Mouse (Mus musculus) gastrocnemius, adult 18-20 months (tissue): ENCODE measurements at regions not wholly inside any gene's neighbourhood (a gene's known extent, or its start where the extent isn't known, plus 50 kb on each side); places are given as distances from the start of the nearest gene placed in this dataset.

Experiments used
- DNase-seq: peaks from one replicate; pipeline ENCODE4 v3.0.0; 2021; ENCODE audit warnings: low spot score

DNA sequence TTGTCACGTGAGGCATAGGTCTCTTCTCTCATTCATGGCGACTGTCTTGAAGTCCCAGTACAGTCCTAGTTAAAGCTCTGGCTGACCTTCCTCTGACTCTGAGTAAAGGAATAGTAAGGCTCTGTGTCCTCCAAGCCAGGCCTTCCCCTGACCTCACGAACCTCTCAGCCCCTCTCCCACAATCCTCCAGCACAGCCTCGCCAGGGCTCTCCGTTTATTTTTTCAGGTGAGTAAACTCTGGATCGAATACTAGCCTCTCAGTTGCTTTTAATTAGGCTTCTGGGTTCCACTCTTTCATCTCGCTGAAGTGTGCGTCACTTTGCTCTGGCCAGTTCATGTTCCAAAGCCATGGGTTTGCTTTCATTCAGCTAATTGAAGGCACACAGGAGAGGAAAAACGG is 133.8 kb downstream of the Mylk4 start:
- DNase-seq = no peak

DNA sequence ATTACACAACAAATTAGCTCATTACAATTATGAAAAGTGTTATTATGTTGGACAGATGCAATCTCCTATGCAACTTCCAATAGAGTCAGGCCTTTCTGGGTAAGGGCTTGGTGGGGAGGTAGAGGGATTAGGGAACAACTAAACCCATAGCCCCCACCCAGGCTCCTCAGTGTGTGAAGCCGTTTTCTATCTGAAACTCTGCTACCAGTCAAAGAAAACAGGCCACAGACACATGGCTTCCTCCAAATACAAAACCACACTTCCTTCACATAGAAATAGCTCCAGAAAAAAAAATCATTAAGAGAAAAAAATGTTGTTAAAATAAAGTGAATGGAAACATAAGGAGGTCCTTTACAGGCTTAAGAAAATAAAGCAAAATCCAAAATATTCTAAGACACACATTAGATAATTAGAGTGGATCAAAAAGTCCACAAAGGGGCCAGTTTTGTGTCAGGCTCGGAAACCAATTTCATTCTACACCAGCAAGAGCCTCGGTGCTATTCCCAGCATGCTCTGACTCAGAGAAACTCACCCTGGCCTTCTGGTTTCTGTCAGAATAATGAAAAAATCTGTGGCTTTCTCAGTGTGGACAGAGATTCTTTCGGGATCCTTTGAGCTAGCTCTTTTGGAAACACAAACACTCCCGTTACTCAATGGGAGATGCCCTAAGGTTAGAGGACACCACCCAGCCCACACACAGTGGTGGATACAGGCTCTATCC is 140.6 kb downstream of the Mylk4 start:
- DNase-seq = no peak

DNA sequence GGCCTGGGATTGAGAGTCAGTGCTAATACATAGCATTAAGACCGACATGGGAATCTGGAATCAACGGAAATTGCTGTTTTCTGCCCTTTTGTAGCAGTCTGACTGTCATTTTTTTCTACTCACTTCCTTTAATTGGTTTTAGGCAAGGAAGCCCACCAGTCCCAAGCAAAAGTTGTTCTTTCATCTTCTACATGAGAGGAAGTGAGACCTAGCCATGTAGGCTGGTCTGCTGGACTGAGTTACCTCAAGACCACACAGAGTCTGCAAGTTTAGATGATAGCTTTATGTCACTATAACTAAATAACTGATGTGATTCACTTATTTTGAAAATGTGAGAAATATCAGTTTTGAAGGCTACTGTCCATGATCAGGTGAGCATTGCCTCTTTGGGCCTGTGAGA is 142.8 kb downstream of the Mylk4 start:
- no peak for DNase-seq

DNA sequence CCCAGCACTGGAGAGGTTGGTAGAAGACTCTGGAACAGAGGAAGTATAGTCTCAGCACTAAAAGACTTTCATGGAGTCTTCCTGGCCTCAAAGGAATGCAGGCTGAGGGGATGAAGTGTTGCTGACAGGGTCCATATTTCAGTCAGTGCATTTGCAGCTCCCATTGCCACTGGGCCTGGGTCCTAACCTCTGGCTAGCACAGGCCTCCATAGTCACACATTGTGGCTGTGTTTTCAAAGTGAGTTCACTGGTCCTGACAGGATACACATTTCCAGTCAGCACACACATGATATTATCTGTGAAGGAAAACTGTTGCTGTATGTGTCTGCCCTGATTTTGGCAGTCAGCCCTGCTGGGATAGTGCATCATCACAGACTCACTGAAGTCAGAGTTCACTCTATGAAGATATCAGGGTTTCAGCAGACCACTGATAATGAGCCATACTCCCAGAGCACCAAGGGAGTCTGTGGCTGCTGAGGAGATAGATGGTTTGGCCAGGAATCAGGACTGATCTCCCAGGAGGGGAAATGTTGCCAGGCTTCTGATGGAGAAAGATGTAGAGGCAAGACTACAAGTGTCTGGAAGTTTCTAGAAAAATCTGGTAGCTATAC is 153.5 kb downstream of the Mylk4 start:
- no peak for DNase-seq

DNA sequence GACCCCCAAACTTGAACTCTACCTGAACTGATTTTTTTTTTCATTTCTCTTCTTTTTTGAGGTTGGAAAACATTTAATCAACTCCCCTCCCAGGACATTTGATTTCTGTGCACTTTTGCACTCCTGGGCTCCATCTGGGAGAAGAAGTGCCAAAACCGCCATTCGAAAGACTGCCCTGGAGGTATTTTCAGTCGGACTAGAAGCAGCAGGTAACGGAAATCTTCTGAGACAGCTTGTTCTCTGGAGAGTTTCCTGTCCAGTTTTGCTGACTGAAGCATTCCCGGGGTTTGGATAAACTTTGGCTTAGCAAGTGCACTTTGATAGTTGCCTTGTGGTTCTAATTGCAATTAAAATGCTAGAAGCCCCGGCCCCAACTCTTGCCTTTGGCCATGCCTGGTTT is 169.8 kb downstream of the Mylk4 start:
- no peak for DNase-seq

DNA sequence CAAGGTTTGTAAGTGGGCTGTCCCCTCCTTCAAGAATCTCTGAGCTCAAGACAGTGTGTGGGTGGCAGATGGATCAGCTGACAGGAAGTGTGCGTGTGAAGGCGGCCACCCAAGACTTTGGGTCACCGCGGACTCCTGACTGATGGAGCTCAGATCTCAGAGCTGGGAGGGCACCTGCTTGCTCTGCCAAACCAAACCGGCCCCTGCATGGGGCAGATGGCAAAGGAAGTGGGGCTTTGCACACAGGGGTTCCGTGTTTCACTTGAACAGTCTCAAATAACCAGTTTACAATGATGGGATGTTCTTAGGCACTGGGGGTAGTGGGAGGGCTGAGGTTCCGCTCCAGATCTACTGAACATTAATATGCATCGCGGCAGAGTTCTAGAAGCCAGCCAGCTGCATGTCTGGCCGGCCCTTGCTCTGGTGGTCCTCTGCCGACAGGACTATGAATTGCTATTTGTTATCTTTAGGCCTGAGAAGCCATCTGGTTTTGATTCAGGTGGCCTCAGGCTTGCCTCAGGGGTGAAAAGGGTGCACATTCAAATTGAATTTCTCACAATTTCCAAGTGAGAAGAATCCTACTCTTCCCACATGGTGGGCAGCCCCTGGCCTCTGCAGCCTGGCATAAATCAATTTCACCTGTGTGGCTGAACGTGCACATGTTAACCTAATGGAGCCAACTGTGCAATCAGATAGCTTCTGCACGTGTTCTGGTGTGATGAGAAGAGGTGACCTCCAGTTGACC is 172.0 kb downstream of the Mylk4 start:
- DNase-seq = no peak

DNA sequence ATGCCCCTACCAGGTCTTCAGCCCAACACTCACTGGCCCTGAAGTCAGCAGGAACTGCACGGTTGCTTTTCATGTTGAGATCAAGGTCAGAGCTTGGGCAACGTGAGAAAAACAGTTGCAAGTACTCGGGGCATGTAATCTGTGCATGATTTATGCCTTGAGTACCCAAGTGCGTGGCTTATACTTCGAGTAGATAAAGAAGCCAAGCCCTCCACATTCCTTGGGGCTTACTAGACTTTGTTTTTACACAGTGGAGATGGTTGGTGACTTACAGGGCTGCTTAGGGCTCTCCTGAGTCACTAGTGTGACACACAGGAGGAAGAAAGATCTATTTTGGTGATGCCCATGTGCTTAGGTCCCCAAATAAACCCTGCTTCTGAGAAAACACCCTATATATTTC is 172.8 kb downstream of the Mylk4 start:
- DNase-seq = no peak

DNA sequence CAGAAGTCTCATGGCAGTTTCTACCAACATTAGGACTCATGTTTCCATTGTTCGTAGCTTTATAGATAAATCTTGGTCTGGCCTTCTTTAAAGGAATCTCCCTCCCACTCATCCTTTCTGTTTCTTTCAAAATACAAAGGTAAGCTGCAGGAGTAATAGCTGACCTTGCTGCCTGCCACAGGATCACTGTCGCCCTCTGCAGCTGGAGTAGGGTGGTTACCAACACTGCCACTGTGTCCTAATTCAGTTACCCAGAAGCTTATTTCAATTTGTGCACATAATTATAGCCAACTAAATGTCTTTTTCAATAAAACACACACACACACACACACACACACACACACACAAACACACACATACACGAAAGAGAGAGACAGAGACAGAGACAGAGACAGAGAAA is 175.3 kb downstream of the Mylk4 start:
- DNase-seq = no peak

DNA sequence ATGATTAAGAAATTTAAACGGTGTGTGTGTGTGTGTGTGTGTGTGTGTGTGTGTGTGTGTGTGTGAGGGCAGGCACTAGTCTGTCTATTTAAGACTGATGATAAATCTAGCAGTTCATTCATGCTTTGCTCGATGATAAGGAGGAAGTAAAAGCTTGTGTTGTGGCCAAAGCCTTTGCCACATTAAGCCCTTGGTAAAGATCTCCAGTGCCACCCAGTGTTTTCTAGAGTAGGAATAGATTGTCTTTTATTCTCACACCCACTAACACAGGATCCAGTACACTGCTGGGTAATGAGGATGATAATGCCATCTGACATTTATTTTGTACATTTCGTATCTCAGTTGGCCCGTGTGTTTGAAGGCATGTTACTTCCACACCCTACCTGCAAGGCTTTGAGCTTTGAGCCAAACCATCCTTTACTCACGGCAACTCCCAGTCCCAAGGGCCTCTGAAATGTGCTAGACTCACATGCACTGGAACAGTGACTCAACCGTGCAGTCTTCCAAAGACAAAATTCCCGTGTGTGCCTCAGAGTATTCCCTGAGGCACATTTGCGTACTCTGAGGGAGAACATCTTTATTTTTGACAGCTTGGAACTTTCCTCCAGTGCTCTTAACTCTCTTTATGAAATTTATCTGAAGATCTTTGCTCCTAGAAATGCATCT is 179.7 kb downstream of the Mylk4 start:
- DNase-seq = no peak

DNA sequence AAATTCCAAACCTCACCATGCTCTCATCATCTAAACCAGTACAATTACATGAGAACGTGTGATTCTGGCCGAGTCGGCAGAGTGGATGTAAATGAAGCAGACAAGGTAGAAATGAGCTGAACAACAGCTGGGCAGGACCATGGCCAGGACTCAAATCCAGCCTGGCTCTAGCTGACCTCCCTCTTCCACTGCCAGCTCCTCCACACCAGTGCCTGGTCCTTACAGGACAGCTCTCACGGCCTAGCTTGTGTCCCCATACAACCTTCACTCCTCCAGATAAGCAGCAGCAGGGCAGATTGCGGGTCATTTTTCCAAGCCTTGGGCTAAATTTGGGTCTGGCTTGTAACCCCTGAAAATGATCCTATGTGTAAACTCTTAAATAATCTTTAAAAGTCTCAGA is 182.4 kb downstream of the Mylk4 start:
- peak; percentile 54 for DNase-seq

DNA sequence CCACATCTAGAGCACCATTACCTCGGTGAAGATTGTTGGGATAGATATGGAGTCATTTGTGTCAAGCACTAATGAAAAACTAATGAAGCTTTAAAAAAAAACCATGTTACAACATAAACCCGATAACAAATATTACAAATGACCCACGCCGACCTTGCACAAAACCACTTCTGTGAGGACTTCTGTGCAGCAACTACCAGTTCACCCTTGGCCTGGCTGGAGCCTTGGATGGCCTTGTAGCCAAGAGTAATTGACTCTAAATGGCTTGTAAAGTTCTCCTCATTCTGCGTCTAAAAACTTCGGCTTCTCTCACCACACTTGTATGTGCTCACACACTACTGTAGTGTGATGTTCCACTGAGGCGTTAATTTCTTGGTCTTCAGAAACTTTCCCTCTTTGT is 190.1 kb downstream of the Mylk4 start:
- no peak for DNase-seq

DNA sequence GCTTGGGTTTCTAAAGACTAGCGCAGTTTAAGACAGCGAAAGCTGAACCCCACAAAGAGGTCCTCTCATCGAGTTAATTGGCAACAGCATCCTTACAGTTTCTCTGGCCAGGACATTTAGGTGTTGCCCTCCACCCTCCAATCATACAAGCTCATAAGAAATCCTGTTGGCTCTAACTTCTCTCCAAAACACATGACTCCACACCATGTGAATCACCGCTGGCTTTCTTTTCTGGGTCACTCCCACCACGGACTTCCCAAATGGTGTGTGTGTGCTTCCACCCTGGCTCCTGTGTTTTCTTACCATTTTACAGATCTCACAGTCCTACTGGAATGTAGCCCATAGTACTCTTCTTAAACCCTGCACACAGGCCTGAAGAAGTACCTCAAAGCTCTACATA is 190.6 kb downstream of the Mylk4 start:
- DNase-seq = no peak

DNA sequence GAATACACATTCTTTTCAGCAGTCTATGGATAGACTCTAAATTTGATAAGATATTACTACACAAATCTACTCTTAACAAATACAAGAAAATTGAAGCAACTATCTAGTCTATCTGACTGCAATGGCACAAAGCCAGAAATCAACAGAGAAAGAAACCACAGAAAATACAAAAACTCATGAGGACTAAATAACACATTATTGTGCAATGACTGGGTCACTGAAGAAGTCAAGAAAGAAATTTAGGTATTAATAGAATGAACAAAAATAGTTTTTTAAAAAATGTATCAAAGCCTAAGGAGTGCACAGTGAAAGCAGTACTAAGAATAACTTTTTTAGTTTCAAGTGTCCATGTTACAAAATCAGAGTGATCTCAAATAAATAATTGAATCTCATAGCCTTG is 202.2 kb downstream of the Mylk4 start:
- no peak for DNase-seq

DNA sequence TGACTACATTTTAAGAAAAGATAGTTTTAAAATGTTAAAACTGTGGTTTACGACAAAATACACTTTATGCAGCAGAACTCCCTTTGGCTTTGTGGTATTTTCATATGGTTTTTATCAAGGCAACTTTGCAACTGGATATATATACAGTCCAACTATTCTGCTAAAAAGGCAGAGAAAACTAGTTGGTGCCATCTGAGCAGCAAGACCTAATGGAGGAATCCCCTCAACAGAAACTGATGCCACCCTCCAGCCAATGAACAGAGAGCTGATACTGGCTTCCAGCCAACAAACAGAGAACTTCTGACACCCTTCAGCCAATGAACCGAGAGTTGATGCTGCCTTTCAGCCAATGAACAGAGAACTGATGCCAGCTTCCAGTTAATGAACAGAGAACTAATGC is 215.9 kb downstream of the Mylk4 start:
- no peak for DNase-seq

DNA sequence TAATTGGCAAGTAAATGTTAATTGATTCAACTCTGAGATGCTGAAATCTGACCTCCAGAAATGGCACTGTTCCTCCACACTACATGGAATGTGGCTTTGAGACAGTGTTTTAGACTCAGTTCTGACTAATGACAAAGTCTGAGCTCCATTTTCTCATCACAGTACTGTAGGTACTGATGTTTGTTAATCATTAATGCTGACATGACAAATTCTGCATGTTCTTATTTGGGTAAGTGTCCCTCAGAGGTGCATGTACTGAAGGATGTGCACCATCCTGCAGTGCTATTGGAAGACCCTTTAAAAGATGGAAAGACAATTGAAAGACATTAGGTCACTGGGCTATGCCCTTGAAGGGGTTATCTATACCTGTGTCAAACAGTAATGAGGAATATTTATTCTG is 222.1 kb upstream of the Gmds start:
- no peak for DNase-seq

DNA sequence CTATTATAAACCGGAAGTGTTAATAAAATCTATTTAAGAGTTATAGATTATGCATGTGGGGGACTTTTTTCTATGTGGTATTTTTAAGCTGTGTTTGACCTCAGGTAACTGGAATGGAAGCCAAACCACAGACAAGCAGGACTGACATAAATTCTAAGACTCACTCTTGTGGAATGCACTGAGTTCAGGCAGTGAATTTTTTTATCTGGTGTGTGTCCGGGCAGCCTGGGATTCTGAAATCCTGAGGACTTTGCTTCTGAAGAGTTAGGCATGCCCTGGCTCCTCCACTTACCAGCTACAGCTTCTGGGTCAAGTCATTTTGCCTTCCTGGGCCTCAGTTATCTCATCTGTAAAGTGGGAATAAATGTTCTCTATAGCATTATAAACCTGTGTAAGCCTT is 217.9 kb upstream of the Gmds start:
- no peak for DNase-seq

DNA sequence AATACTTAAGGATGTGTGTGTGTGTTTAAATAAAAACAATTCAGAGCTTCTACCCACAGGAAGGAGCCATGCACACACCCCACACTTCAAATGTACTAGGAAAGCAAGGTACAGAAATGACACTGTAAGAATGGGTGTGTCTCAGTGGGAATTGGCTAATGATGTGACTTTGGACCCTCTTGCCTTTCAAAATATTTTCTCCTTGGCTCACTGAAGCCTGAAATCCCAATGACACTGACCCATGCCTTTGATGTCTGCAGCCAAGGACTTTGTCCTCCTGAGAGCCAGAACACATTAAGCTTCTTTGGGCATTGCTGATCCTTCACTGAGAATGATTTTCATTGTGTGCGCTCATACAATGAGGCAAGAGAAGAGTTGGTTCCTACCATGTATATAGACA is 216.5 kb upstream of the Gmds start:
- DNase-seq = no peak

DNA sequence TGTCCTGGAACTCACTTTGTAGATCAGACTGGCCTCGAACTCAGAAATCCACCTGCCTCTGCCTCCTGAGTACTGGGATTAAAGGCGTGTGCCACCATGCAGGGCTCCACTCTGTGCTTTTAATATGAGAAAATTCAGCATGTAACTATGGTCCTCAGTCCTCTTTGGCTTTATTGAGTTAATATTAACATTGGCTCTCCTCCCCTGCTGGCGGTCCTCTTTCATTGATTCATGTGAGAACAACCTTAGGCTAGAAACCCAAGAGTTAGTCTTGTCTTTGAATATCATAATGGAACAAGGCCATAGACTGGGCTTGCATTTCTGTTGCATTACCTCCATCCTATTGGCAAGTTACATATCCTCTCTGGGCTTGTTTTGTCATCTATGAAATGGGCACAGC is 216.1 kb upstream of the Gmds start:
- DNase-seq = no peak

DNA sequence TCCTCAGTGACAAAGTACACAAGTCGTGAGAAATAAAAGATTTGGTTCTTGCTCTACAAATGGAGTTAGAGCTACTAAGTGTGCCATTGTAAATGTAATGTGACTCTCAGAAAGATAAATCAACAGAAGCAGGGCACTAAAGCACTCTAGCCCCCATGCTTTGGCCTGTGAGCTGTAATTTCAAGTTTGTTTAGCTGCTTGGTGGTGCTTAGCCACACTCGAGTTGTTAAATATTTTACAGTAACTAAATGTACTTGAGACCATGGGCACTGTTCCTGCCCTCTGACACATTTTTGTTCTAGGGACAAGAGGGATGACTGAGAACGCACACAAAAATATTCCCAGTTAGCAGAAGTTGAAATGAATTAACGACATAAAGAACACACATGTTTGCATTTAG is 214.6 kb upstream of the Gmds start:
- DNase-seq = no peak

DNA sequence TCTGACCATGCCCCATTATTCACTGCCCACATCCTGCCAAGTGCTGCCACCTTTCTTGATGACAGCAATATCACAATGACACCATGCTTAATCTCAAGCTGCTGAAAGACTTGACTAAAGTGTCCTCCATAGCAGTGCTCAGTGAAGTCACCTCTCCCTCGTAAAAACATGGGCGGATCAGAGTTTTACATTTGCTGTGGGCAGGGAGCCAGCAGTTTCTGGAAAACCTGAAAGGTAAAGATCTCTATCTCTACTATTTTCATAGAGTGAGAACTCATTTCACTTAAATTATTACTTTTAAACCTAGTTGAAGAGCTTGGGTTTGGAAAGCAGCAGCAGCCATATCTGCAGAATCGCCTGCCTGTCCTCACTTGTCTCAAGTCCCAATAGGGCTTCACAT is 211.6 kb upstream of the Gmds start:
- no peak for DNase-seq

DNA sequence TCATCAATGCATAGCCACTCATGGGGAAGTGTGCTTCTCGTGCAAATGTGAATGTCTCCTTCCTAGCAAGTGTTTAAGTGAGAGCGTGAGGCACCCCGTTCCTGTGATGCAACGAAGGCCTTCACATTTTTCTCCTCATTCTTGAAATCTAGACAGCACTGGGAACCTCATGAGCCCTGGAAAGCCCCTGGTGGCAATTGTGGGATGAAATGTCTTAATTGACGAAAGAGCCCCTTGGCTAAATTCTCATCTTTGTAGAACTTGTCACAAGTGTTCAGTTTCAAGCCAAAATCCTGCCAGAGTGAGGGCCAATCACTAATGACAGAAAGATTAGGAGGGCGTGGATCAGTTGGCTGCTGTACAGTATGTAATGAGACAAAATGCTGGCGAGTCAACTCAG is 208.6 kb upstream of the Gmds start:
- DNase-seq = no peak

DNA sequence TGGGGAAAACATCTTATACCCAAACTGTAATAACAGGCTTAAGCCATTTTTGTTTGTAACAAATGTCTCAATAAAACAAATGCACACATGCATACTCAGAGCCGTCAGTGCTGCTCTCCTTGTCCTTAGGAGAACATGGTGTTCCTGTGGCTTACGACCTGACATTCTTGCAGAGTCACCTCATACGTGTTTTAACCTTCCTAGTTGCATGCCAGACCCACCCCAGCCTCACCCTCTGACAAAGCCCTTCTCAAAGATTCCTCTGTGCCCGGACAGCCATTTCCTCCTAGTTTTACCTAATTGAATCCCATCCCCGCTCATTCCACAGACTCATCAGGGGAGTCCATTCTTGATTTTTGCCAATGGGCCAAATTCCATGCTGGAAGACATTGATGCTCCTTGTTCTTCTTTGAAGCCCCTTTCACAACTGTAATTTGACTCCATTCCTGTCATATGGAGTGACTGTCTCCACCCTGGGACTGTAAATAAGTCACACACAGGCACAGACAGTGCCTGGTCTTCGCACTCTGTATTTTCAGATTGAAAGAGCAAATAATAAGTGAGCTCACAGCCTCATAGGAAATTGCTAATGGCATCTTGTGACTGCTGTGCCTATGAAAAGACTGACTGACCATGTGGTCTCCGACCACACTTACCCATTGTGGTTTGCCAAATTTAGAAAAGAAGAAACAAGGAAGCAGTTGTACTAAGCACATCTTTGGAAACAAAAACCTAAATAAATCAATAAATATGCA is 206.6 kb upstream of the Gmds start:
- no peak for DNase-seq
